Mouse (Mus musculus) ES-Bruce4 (cell line): ENCODE measurements at regions not wholly inside any gene's neighbourhood (a gene's known extent, or its start where the extent isn't known, plus 50 kb on each side); places are given as distances from the start of the nearest gene placed in this dataset.

Experiments
- H3K27ac ChIP-seq: 2 replicates; pipeline ENCODE4 v1.5.1; 2012; ENCODE audit warnings: low read length, inconsistent platforms; ENCODE audit not compliant: insufficient read depth
- H3K27me3 ChIP-seq: 2 replicates; pipeline ENCODE4 v1.6.1; 2012; ENCODE audit warnings: mild to moderate bottlenecking, low read length, inconsistent platforms; ENCODE audit not compliant: control insufficient read depth, poor library complexity, insufficient read depth, severe bottlenecking
- H3K36me3 ChIP-seq: 2 replicates; pipeline ENCODE4 v1.6.1; 2012; ENCODE audit warnings: inconsistent platforms, mild to moderate bottlenecking, low read length, moderate library complexity; ENCODE audit not compliant: control insufficient read depth, poor library complexity, insufficient read depth, severe bottlenecking
- H3K4me1 ChIP-seq: one replicate; pipeline ENCODE4 v1.8.1; 2011; ENCODE audit warnings: low read length; ENCODE audit not compliant: control insufficient read depth, insufficient read depth
- H3K4me3 ChIP-seq: 2 replicates; pipeline ENCODE4 v1.5.1; 2011; ENCODE audit warnings: low read depth, mild to moderate bottlenecking, low read length
- H3K9ac ChIP-seq: 2 replicates; pipeline ENCODE4 v1.6.1; 2012; ENCODE audit warnings: low read depth, mild to moderate bottlenecking, inconsistent platforms; ENCODE audit not compliant: poor library complexity, severe bottlenecking
- H3K9me3 ChIP-seq: replicated peaks from 2 replicates; pipeline ENCODE4 v1.6.1; 2012; ENCODE audit warnings: mild to moderate bottlenecking, low read length, inconsistent platforms; ENCODE audit not compliant: control insufficient read depth, poor library complexity, insufficient read depth, severe bottlenecking
- CTCF ChIP-seq: IDR thresholded peaks from one replicate; pipeline ENCODE4 v1.8.1; 2011; ENCODE audit warnings: low read depth, low read length
- EP300 ChIP-seq: IDR thresholded peaks from 2 replicates; pipeline ENCODE4 v1.6.1; 2011; ENCODE audit warnings: low read depth, low read length; ENCODE audit not compliant: insufficient read depth
- POLR2A ChIP-seq: IDR thresholded peaks from one replicate; pipeline ENCODE4 v1.8.1; 2011; ENCODE audit warnings: low read length; ENCODE audit not compliant: insufficient read depth

DNA sequence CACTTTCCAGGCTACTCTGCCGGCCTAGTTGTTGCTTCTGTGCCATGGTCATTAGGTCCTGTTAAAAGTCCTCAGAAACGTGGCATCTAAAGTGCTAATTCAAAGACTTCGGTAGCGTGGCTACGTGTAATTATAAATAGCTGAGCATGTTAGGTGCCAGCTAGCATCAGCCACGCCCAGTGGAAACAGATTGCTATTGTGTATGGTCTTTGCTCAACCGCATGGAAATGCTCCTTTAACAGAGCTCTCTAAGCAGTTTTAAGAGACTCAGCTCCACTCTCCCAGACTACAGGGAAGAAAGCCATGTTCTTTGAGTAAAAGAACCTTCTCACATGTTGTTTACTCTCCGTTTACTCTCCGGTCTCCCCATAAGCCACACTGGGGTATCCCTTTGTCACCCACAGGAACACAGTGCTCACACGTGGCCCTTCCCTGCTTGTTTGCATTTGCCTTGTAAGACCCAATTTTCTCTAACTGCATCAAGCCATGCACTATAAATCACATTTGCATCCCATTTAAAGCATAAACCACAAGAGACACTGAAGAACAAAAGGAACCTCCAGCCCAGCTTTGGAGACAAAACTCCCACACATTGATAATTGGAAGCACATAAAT is 311.7 kb downstream of the Fgf10 start:
- no peaks in the 10 kb centered on the region for H3K4me1 ChIP-seq
- no peaks in the 10 kb centered on the region for H3K36me3 ChIP-seq
- H3K4me3 ChIP-seq: no peak overlapping the region
- no peak for TF ChIP-seq CTCF
- TF ChIP-seq POLR2A: no peak
- H3K9me3 ChIP-seq: no peaks in the 10 kb centered on the region
- H3K27ac ChIP-seq: no peak overlapping the region
- H3K9ac ChIP-seq: no peak overlapping the region
- no peaks in the 10 kb centered on the region for H3K27me3 ChIP-seq

DNA sequence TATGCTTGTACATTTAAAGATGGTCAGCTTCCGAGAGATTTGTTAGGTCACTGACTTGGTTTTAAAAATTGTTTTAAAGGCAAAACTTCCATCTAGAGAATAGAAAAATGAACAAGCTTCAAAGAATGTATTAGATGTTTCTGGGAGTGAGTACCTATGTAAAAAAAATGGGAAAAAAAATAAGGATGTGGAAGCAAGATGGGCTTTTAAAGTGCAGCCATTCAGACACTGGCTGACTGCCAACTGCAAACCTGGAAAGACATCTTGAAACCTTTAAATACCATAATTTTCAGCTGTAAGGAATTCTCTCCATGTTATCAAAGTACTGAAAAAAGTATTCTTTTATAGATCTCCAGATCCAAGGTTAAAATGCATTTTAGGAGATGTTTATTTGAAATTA is 315.7 kb downstream of the Fgf10 start:
- Histone ChIP-seq H3K36me3 (no peaks in the 10 kb centered on the region), H3K9me3 (no peaks in the 10 kb centered on the region), H3K27ac (no peak overlapping the region), H3K9ac (no peak overlapping the region), H3K4me3 (no peak overlapping the region), H3K27me3 (no peaks in the 10 kb centered on the region), H3K4me1 (no peaks in the 10 kb centered on the region)
- TF ChIP-seq EP300 (no peak), POLR2A (no peak), CTCF (no peak)

DNA sequence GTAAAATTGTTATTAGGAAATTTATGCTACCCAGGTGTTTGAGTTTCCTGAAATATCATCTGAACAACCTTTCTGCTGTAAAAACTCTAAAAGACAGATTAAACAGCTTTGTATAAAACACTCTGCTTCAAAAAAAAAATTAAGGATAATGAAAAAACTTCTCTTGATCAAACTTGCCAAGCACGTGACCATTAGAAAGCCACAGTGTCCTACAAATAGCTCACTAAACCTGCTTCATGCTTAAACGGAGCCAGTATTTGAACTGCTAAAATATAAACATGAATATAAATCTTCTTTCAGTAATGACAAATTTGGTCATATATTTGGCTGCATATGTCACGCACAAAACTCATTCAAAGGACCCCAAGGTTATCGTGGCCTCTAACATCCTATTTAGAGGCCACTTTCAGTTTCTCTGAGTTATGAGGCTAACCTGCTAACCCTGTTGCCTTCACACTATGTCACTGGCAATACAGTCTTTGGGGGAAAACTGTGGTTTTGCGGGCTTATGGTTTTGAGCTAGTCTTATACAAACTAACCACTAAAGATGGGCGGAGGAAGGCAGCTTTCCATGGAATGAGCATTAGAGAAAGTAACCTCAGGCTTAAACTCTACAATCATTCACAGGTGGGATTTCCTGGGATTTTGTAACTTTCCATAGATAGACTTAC is 355.8 kb downstream of the Fgf10 start:
- no peaks in the 10 kb centered on the region for H3K9me3 ChIP-seq
- H3K9ac ChIP-seq: no peak overlapping the region
- no peak overlapping the region for H3K27ac ChIP-seq
- H3K36me3 ChIP-seq: no peaks in the 10 kb centered on the region
- no peak overlapping the region for H3K4me3 ChIP-seq
- no peaks in the 10 kb centered on the region for H3K27me3 ChIP-seq
- TF ChIP-seq CTCF (no peak), POLR2A (no peak), EP300 (no peak)
- no peaks in the 10 kb centered on the region for H3K4me1 ChIP-seq

DNA sequence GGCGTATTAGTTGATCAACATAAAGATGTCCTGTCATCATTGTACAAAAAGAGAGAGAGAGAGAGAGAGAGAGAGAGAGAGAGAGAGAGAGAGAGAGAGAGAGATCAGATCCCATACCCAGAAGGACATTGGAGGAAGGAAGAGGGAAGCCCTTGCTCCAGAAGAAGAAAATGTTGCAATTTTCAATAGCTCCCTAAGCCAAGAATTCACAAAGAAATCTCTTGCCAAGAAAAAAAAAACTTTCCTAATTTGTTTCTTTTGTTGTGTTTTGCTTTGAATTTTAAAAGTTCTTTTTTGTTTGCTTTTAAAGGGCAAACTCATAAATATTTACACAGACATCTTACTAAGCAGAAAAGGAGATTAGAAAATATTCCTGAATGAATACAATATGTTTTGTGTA is 370.0 kb downstream of the Fgf10 start:
- no peaks in the 10 kb centered on the region for H3K27me3 ChIP-seq
- TF ChIP-seq EP300 (no peak), POLR2A (no peak), CTCF (no peak)
- H3K9ac ChIP-seq: no peak overlapping the region
- H3K36me3 ChIP-seq: no peaks in the 10 kb centered on the region
- no peak overlapping the region for H3K27ac ChIP-seq
- no peaks in the 10 kb centered on the region for H3K4me1 ChIP-seq
- H3K9me3 ChIP-seq: no peaks in the 10 kb centered on the region
- no peak overlapping the region for H3K4me3 ChIP-seq

DNA sequence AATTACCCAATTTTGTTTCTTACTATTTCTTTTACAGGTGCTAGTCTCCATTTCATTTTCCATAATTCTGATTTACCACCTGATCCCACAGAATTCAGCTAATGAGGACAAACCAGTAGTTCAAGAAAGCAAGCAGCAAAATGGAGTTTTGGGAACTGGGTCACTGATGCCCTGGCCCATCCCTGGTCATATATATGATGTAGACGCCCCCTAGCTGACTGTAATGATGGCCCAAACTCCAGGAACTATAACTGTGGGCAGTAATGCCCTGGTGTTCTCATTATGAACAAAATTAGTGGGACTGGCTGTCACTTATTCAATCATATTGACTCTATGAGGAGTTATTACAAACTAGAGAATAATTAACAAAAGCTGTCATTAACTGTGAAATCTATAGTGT is 375.5 kb downstream of the Fgf10 start:
- Histone ChIP-seq H3K27ac (no peak overlapping the region), H3K36me3 (no peaks in the 10 kb centered on the region), H3K4me1 (no peaks in the 10 kb centered on the region), H3K4me3 (no peak overlapping the region), H3K9ac (no peak overlapping the region), H3K9me3 (no peaks in the 10 kb centered on the region), H3K27me3 (no peaks in the 10 kb centered on the region)
- no peak for TF ChIP-seq CTCF
- TF ChIP-seq POLR2A: no peak
- no peak for TF ChIP-seq EP300

DNA sequence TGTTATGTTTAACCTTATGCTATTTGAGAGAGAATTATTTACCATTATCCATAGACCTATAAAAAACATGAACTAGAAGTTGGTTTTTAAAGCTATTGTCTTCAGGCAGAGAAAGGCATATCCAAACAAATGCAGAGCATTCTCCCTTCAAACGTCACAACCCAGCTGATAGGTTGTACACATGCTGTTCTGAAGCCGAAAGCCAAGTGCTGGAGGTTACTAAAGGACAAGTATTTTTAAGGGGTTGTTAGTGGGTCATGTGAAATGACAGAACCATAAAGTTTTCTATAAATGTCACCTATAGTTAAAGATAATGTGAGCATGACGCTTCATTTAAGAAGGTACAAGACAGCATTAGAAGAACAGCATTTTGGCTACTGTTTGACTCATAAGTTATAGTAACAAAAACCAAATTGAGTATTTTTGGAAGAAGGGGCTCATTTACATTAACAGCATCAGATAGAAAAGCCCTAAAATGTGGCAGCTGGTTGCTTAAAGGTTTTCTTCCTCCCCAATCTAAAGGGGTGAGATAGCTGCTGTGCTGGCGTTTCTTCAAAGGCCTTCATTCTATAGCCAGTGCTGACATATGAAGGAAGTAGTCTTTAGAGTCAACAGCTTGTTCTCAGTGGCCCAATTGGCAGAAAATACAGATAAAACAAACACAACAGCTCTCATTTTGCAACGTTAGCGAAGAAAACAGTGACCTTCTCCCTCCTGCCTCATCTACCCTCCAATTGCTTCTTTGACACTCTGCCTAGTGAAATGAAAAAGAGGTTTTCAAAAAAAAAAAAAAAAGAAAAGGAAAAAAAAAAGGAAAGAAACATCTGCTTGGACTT is 359.4 kb upstream of the Paip1 start:
- Histone ChIP-seq H3K27me3 (no peaks in the 10 kb centered on the region), H3K9me3 (no peaks in the 10 kb centered on the region), H3K4me3 (no peak overlapping the region), H3K36me3 (no peaks in the 10 kb centered on the region), H3K27ac (no peak overlapping the region), H3K9ac (no peak overlapping the region), H3K4me1 (no peaks in the 10 kb centered on the region)
- TF ChIP-seq POLR2A (no peak), CTCF (no peak), EP300 (no peak)
